Mouse (Mus musculus) testis, postnatal 14 days (tissue): ENCODE results near the gene Gnb5.
A peak's percentile ranks its signal among the peaks of the same experiment; 100 is the strongest.
"Not testable (repeated sequence)": the region's sequence is repeated elsewhere in the genome, so short reads cannot be mapped to it uniquely, and the experiment has no call there.

Experiments
- DNase-seq: peaks from one replicate; pipeline ENCODE4 v3.0.0; 2021; ENCODE audit warnings: low spot score

Gene Gnb5

GRCm38 (mm10) chr9:75361699-75362098, 55.6 kb downstream of the Gnb5 start:
- peak; percentile 59 for DNase-seq

- DNase-seq, result no peak
These were observed 56.1 kb downstream of the Gnb5 start for GRCm38 (mm10) chr9:75362201-75362600.

- peak; percentile 82 for DNase-seq
These were observed 56.9 kb downstream of the Gnb5 start for GRCm38 (mm10) chr9:75363001-75363400.

- DNase-seq, result not testable (repeated sequence)
These were observed 57.6 kb downstream of the Gnb5 start for GRCm38 (mm10) chr9:75363702-75364101.

- DNase-seq, result no peak
These were observed 59.1 kb downstream of the Gnb5 start for GRCm38 (mm10) chr9:75365195-75365594.

- DNase-seq, result no peak
These were observed 60.1 kb downstream of the Gnb5 start for GRCm38 (mm10) chr9:75366191-75366590.

GRCm38 (mm10) chr9:75368779-75369178, 62.7 kb downstream of the Gnb5 start:
- DNase-seq, result no peak

- DNase-seq, result no peak
These were observed 69.5 kb downstream of the Gnb5 start for GRCm38 (mm10) chr9:75375606-75376005.

- DNase-seq, result no peak
These were observed 70.3 kb downstream of the Gnb5 start for GRCm38 (mm10) chr9:75376428-75376827.

GRCm38 (mm10) chr9:75378774-75379173, 72.7 kb downstream of the Gnb5 start:
- no peak for DNase-seq

GRCm38 (mm10) chr9:75382825-75383224, 76.7 kb downstream of the Gnb5 start:
- no peak for DNase-seq

- DNase-seq, result no peak
These were observed 77.7 kb downstream of the Gnb5 start for GRCm38 (mm10) chr9:75383785-75384184.

GRCm38 (mm10) chr9:75384337-75384962, 78.4 kb downstream of the Gnb5 start:
- DNase-seq, result no peak

GRCm38 (mm10) chr9:75385218-75385974, 79.3 kb downstream of the Gnb5 start:
- DNase-seq, result no peak

GRCm38 (mm10) chr9:75393251-75393650, 87.2 kb downstream of the Gnb5 start:
- DNase-seq, result no peak
